Mouse (Mus musculus) left cerebral cortex, postnatal 4 days (tissue): ENCODE measurements at regions not wholly inside any gene's neighbourhood (a gene's known extent, or its start where the extent isn't known, plus 50 kb on each side); places are given as distances from the start of the nearest gene placed in this dataset.
"Not testable (repeated sequence)": the region's sequence is repeated elsewhere in the genome, so short reads cannot be mapped to it uniquely, and the experiment has no call there.

Experiments used
- DNase-seq: peaks from one replicate; pipeline ENCODE4 v3.0.0-alpha.2; 2022
- intact Hi-C: fragments of 180-260 bp; cut with DNase I; formaldehyde crosslinking; loops from one replicate; pipeline ENCODE4 v1.15.1; 2025

GRCm38 (mm10) chr2:123887587-123887986 lies 202.2 kb upstream of the Sema6d start:
- DNase-seq = no peak
- intact Hi-C loops = no loop called here

GRCm38 (mm10) chr2:123911921-123912320 lies 177.8 kb upstream of the Sema6d start:
- peak; percentile 53 for DNase-seq
- intact Hi-C loops = not testable (repeated sequence)

GRCm38 (mm10) chr2:123914021-123914420 lies 175.7 kb upstream of the Sema6d start:
- intact Hi-C loops = no loop called here
- DNase-seq = no peak

- no peak for DNase-seq
- intact Hi-C loops = no loop called here
Observed at GRCm38 (mm10) chr2:123920418-123920817, 169.4 kb upstream of the Sema6d start.

- no peak for DNase-seq
Observed at GRCm38 (mm10) chr2:123928066-123928465, 161.7 kb upstream of the Sema6d start.

GRCm38 (mm10) chr2:123936896-123937295 lies 152.9 kb upstream of the Sema6d start:
- intact Hi-C loops = no loop called here

More at GRCm38 (mm10) chr2:123928066-123928465, 161.7 kb upstream of the Sema6d start:
- intact Hi-C loops = no loop called here

GRCm38 (mm10) chr2:123963606-123964005 lies 126.2 kb upstream of the Sema6d start:
- intact Hi-C loops = no loop called here
- DNase-seq = peak; percentile 12

More at GRCm38 (mm10) chr2:123936896-123937295, 152.9 kb upstream of the Sema6d start:
- DNase-seq = no peak

GRCm38 (mm10) chr2:124003507-124003906 lies 86.3 kb upstream of the Sema6d start:
- intact Hi-C loops = no loop called here
- DNase-seq = no peak

- intact Hi-C loops = no loop called here
- DNase-seq = no peak
Observed at GRCm38 (mm10) chr2:124015542-124015941, 74.2 kb upstream of the Sema6d start.
